Mouse (Mus musculus): ENCODE data around the gene Atg5. TPM values are rescaled to one million over a fixed set of nuclear protein-coding genes. Genes with fewer than 3 reads are reported as not detected.

The Atg5 gene
- polyA plus RNA-seq (2015; fragmentation: Illumina TruSeq; extraction: RNeasy Lipid Tissue Mini Kit (QIAGEN cat#74804); ENCODE audit: insufficient read depth, low read depth, low replicate concordance) = 4.6 TPM

GRCm38 (mm10) chr10:44268145-44268860 lies at the start of gene Atg5:
Atg5 (plus strand) TSS chr10:44268358.

Other genes with a start within 250 kb of the Atg5 start
- gene Crybg1, start 119.5 kb upstream of the Atg5 start, polyA plus RNA-seq (2015; fragmentation: Illumina TruSeq; extraction: RNeasy Lipid Tissue Mini Kit (QIAGEN cat#74804); ENCODE audit: insufficient read depth, low read depth, low replicate concordance) = 1.5 TPM